8 mouse cellular contexts compared by ENCODE assay signal in the genomic region with DNA sequence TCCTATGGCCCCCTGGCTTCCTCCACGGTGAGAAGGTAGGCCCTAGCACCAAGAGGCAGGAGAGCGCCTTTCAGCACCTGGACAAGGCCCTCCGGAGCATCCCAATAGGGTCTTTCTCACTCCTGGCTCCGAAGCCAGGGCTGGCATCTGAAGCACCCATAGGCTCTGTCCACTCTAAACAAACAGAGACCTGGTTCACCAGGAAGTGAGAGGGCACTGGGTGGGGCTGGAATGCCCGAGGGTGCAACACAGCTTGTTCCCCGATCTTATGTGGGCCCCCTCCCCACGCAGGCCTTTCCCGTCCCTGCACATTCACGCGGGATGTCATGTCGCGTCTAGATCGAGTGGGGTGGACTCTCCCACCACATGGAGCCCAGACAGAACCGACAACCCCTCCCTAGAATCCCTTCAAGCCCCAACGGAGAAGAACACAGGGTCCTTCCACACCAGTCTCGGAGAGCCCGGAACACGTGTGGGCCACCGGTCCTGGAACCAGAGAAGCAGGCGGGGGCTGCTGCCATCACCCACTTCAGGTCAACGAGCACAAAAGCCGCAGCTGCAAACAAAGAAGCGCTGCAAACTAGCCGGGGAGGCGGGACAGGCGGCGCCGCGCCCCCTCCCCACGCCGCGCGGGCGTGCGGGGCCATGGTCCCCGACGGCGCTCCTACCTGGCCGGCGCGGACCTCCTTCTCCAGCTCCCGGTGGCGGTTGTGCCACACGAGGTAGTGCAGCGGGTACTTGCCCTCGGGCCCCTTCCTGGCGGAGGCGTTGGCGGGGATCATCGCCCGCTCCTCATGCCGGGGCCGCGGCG. TPM values are rescaled to one million over a fixed set of nuclear protein-coding genes. Genes with fewer than 3 reads are reported as not detected.
DNase-seq lines count a peak whose midpoint lies in the region; ATAC-seq and TF ChIP-seq lines count a peak whose summit lies in the region.

No protein-coding gene starts in this region.

- ATAC-seq in heart, embryonic 12.5 days (ENCODE audit: insufficient number of reproducible peaks, low FRiP score) = no peak
- no peak for ATAC-seq in neural tube, embryonic 13.5 days (ENCODE audit: low read depth)

- no peak for DNase-seq in heart, postnatal 14 days
- DNase-seq in MEL (ENCODE audit: low read depth, low spot score) = peak; percentile 57
- peak; percentile 46 to 53 for DNase-seq in kidney, postnatal 4 days
- DNase-seq in urinary bladder, adult 2 months (ENCODE audit: low spot score) = no peak
- no peak for DNase-seq in right cerebral cortex, postnatal 36 days (ENCODE audit: low spot score in 2 of 2)

- peak overlapping the region; percentile 89 for H3K4me3 ChIP-seq in heart, embryonic 12.5 days
- H3K4me3 ChIP-seq in MEL (ENCODE audit: control insufficient read depth in 1 of 2, insufficient read depth in 1 of 2, low read depth in 2 of 2, low read length in 2 of 2) = peak overlapping the region; percentile 79 to 91
- H3K4me3 ChIP-seq in embryonic fibroblast, embryonic 13.5 days (ENCODE audit: insufficient read depth, low read length) = peak overlapping the region; percentile 58
- peak overlapping the region; percentile 89 for H3K4me3 ChIP-seq in neural tube, embryonic 13.5 days

- H3K27ac ChIP-seq in heart, embryonic 12.5 days (ENCODE audit: poor library complexity, severe bottlenecking) = no peak overlapping the region
- no peak overlapping the region for H3K27ac ChIP-seq in MEL (ENCODE audit: control insufficient read depth, low read depth, low read length)
- H3K27ac ChIP-seq in embryonic fibroblast, embryonic 13.5 days (ENCODE audit: insufficient read depth, low read length) = no peak overlapping the region
- peak overlapping the region; percentile 95 for H3K27ac ChIP-seq in neural tube, embryonic 13.5 days (replicated peaks)

- H3K27me3 ChIP-seq in heart, embryonic 12.5 days (replicated peaks) = 0 out of 2 replicates have a peak, but pooled peaks cover 5% of the 10 kb centered on the region
- H3K27me3 ChIP-seq in MEL (ENCODE audit: control insufficient read depth in 1 of 2, insufficient read depth in 2 of 2, low read length in 2 of 2) = no peaks in the 10 kb centered on the region
- H3K27me3 ChIP-seq in neural tube, embryonic 13.5 days = no peaks in the 10 kb centered on the region

- peaks cover 46% of the 10 kb centered on the region for H3K4me1 ChIP-seq in heart, embryonic 12.5 days (replicated peaks)
- H3K4me1 ChIP-seq in MEL (ENCODE audit: control insufficient read depth in 1 of 2, insufficient read depth in 2 of 2, low read length in 2 of 2) = peaks cover 2 to 32% of the 10 kb centered on the region in 2 experiments; a peak in 3 of 4 replicates
- peaks cover 8% of the 10 kb centered on the region; the same call in 1 of the 2 replicates for H3K4me1 ChIP-seq in embryonic fibroblast, embryonic 13.5 days (ENCODE audit: control insufficient read depth, insufficient read depth, low read length)
- peaks cover 79% of the 10 kb centered on the region for H3K4me1 ChIP-seq in neural tube, embryonic 13.5 days (replicated peaks)

- H3K79me2 ChIP-seq in MEL (ENCODE audit: control insufficient read depth, insufficient read depth, low read length, poor library complexity) = peaks cover 54% of the 10 kb centered on the region

- TF ChIP-seq POLR2A in MEL (IDR thresholded peaks at IDR 0.05; ENCODE audit: control insufficient read depth in 1 of 2, insufficient read depth in 1 of 2, low read depth in 1 of 2, low read length in 2 of 2, poor library complexity in 1 of 2) = 0 out of 4 replicates have a peak, but pooled peaks of 1 of the 2 experiments have one; percentile 9
- no peak for TF ChIP-seq POLR2A in embryonic fibroblast, embryonic 13.5 days (IDR thresholded peaks at IDR 0.05; ENCODE audit: low read depth, low read length)

- TF ChIP-seq EP300 in MEL (IDR thresholded peaks at IDR 0.05; ENCODE audit: low read depth in 1 of 2, low read length in 2 of 2) = no peak

- no peak for TF ChIP-seq RAD21 in MEL (IDR thresholded peaks at IDR 0.05; ENCODE audit: low read depth, low read length)

- 3% methylated on average over 55 of the region's 55 CpGs for WGBS in heart, embryonic 12.5 days
- WGBS in neural tube, embryonic 13.5 days = 2% methylated on average over 53 of the region's 55 CpGs

- peak overlapping the region; percentile 96 for H3K4me2 ChIP-seq in heart, embryonic 12.5 days
- H3K4me2 ChIP-seq in neural tube, embryonic 13.5 days = peak overlapping the region; percentile 84

- H3K9me3 ChIP-seq in heart, embryonic 12.5 days (replicated peaks) = no peaks in the 10 kb centered on the region
- no peaks in the 10 kb centered on the region for H3K9me3 ChIP-seq in MEL (replicated peaks; ENCODE audit: insufficient read depth, low read length)
- H3K9me3 ChIP-seq in neural tube, embryonic 13.5 days = no peaks in the 10 kb centered on the region

- intact Hi-C loops in heart, postnatal 14 days (cut with DNase I) = no loop called here

- peak in 1 of 3 experiments; percentile 3; a peak in 1 of 6 replicates for TF ChIP-seq CTCF in MEL (IDR thresholded peaks at IDR 0.05 in 2 of 3, conservative IDR thresholded peaks at IDR 0.05 in 1 of 3; ENCODE audit: control insufficient read depth in 1 of 3, insufficient read depth in 1 of 3, low read depth in 2 of 3, low read length in 3 of 3, poor library complexity in 1 of 3, severe bottlenecking in 1 of 3)
- TF ChIP-seq CTCF in embryonic fibroblast, embryonic 13.5 days (IDR thresholded peaks at IDR 0.05; ENCODE audit: borderline replicate concordance, insufficient read depth, low read length) = no peak

- H3K36me3 ChIP-seq in heart, embryonic 12.5 days = no peaks in the 10 kb centered on the region
- peaks cover 0 to 28% of the 10 kb centered on the region in 2 experiments; a peak in 2 of 4 replicates for H3K36me3 ChIP-seq in MEL (ENCODE audit: control insufficient read depth in 1 of 2, insufficient read depth in 2 of 2, low read length in 2 of 2)
- H3K36me3 ChIP-seq in neural tube, embryonic 13.5 days = no peaks in the 10 kb centered on the region

- H3K9ac ChIP-seq in heart, embryonic 12.5 days = peak overlapping the region; percentile 89
- peak overlapping the region; percentile 87 for H3K9ac ChIP-seq in MEL (ENCODE audit: control insufficient read depth, low read depth, low read length, poor library complexity, severe bottlenecking)
- H3K9ac ChIP-seq in neural tube, embryonic 13.5 days = peak overlapping the region; percentile 98

RNA-seq across cellular contexts. Expression of a gene that starts 0.5 kb away (rescaled TPM):
- polyA plus RNA-seq in heart, embryonic 12.5 days (2016; fragmentation: Nextera tagmentation; extraction: Ambion mirVana) = 3.7 and 4.8 TPM in 2 replicates
- 10 to 100 TPM; 10.6 to 10.9 TPM for total RNA-seq in heart, postnatal 14 days (2021)
- 20.9 and 22.6 TPM in 2 replicates for total RNA-seq in MEL (2012; rRNA removed)
- polyA plus RNA-seq in MEL (2012; ENCODE audit: insufficient read depth in 1 of 2, insufficient read length in 2 of 2, low read depth in 1 of 2, low replicate concordance in 2 of 2, missing spikeins in 1 of 2) = 10 to 100 TPM in 1 of 2 experiments, not detected in 1; 54.0 TPM
- polyA plus RNA-seq in embryonic fibroblast, embryonic 13.5 days (2011; ENCODE audit: insufficient read length, low read depth, missing spikeins) = 12.3 and 15.6 TPM in 2 replicates
- 33.7 and 37.9 TPM in 2 replicates for polyA plus RNA-seq in neural tube, embryonic 13.5 days (2015; fragmentation: Nextera tagmentation; extraction: Ambion mirVana)
- polyA plus RNA-seq in urinary bladder, adult 2 months (2012; rRNA removed) = 21.8 and 22.3 TPM in 2 replicates

RNA-seq across cellular contexts. Expression of a gene that starts 4.4 kb away (rescaled TPM):
- polyA plus RNA-seq in heart, embryonic 12.5 days (2016; fragmentation: Nextera tagmentation; extraction: Ambion mirVana) = 9.3 and 10.2 TPM in 2 replicates
- 10 to 100 TPM; 49.1 to 50.0 TPM for total RNA-seq in heart, postnatal 14 days (2021)
- 32.0 and 33.1 TPM in 2 replicates for total RNA-seq in MEL (2012; rRNA removed)
- 10 to 100 TPM in 1 of 2 experiments, not detected in 1; 81.4 TPM for polyA plus RNA-seq in MEL (2012; ENCODE audit: insufficient read depth in 1 of 2, insufficient read length in 2 of 2, low read depth in 1 of 2, low replicate concordance in 2 of 2, missing spikeins in 1 of 2)
- 37.9 and 41.2 TPM in 2 replicates for polyA plus RNA-seq in embryonic fibroblast, embryonic 13.5 days (2011; ENCODE audit: insufficient read length, low read depth, missing spikeins)
- 11.5 and 14.1 TPM in 2 replicates for polyA plus RNA-seq in neural tube, embryonic 13.5 days (2015; fragmentation: Nextera tagmentation; extraction: Ambion mirVana)
- polyA plus RNA-seq in urinary bladder, adult 2 months (2012; rRNA removed) = 24.7 and 37.0 TPM in 2 replicates

RNA-seq across cellular contexts. Expression of a gene that starts 25.9 kb away (rescaled TPM):
- polyA plus RNA-seq in heart, embryonic 12.5 days (2016; fragmentation: Nextera tagmentation; extraction: Ambion mirVana) = 0.72 and 1.4 TPM in 2 replicates
- 1 to 10 TPM; 2.0 to 2.7 TPM for total RNA-seq in heart, postnatal 14 days (2021)
- 1.7 and 1.8 TPM in 2 replicates for total RNA-seq in MEL (2012; rRNA removed)
- 1 to 10 TPM in 1 of 2 experiments, not detected in 1; 1.9 TPM for polyA plus RNA-seq in MEL (2012; ENCODE audit: insufficient read depth in 1 of 2, insufficient read length in 2 of 2, low read depth in 1 of 2, low replicate concordance in 2 of 2, missing spikeins in 1 of 2)
- polyA plus RNA-seq in embryonic fibroblast, embryonic 13.5 days (2011; ENCODE audit: insufficient read length, low read depth, missing spikeins) = 0.37 and 1.0 TPM in 2 replicates
- polyA plus RNA-seq in neural tube, embryonic 13.5 days (2015; fragmentation: Nextera tagmentation; extraction: Ambion mirVana) = 2.6 and 2.9 TPM in 2 replicates
- polyA plus RNA-seq in urinary bladder, adult 2 months (2012; rRNA removed) = 0.71 and 1.1 TPM in 2 replicates

RNA-seq across cellular contexts. Expression of a gene that starts 26.8 kb away (rescaled TPM):
- 30.1 and 32.0 TPM in 2 replicates for polyA plus RNA-seq in heart, embryonic 12.5 days (2016; fragmentation: Nextera tagmentation; extraction: Ambion mirVana)
- 100 to 1,000 TPM; 188 to 189 TPM for total RNA-seq in heart, postnatal 14 days (2021)
- total RNA-seq in MEL (2012; rRNA removed) = 0.04 TPM in 1 of 2 replicates, not detected in the other
- under 1 TPM in 1 of 2 experiments, not detected in 1; 0.18 TPM for polyA plus RNA-seq in MEL (2012; ENCODE audit: insufficient read depth in 1 of 2, insufficient read length in 2 of 2, low read depth in 1 of 2, low replicate concordance in 2 of 2, missing spikeins in 1 of 2)
- 2.1 and 4.7 TPM in 2 replicates for polyA plus RNA-seq in embryonic fibroblast, embryonic 13.5 days (2011; ENCODE audit: insufficient read length, low read depth, missing spikeins)
- 0.22 and 0.31 TPM in 2 replicates for polyA plus RNA-seq in neural tube, embryonic 13.5 days (2015; fragmentation: Nextera tagmentation; extraction: Ambion mirVana)
- 16.2 and 19.9 TPM in 2 replicates for polyA plus RNA-seq in urinary bladder, adult 2 months (2012; rRNA removed)

RNA-seq across cellular contexts. Expression of a gene that starts 26.8 kb away (rescaled TPM):
- 29.4 and 30.2 TPM in 2 replicates for polyA plus RNA-seq in heart, embryonic 12.5 days (2016; fragmentation: Nextera tagmentation; extraction: Ambion mirVana)
- total RNA-seq in heart, postnatal 14 days (2021) = 10 to 100 TPM in 1 of 2 experiments, 1 to 10 TPM in 1; 9.1 to 10.3 TPM
- 6.0 and 6.6 TPM in 2 replicates for total RNA-seq in MEL (2012; rRNA removed)
- 10 to 100 TPM in 1 of 2 experiments, not detected in 1; 12.3 TPM for polyA plus RNA-seq in MEL (2012; ENCODE audit: insufficient read depth in 1 of 2, insufficient read length in 2 of 2, low read depth in 1 of 2, low replicate concordance in 2 of 2, missing spikeins in 1 of 2)
- polyA plus RNA-seq in embryonic fibroblast, embryonic 13.5 days (2011; ENCODE audit: insufficient read length, low read depth, missing spikeins) = 21.2 and 26.4 TPM in 2 replicates
- 18.0 and 18.3 TPM in 2 replicates for polyA plus RNA-seq in neural tube, embryonic 13.5 days (2015; fragmentation: Nextera tagmentation; extraction: Ambion mirVana)
- 20.9 and 21.0 TPM in 2 replicates for polyA plus RNA-seq in urinary bladder, adult 2 months (2012; rRNA removed)

Comparison
In these comparisons a context has a peak if more than half of its experiments do, and no peak if none do; other contexts are left out.
1. DNase-seq: peak in MEL (single experiment) and kidney, postnatal 4 days (2 of 2); none in heart, postnatal 14 days (0 of 2), urinary bladder, adult 2 months (single experiment) and right cerebral cortex, postnatal 36 days (0 of 2).
2. Peak in every context shown above with its lines, with median percentiles within 50 percentile points of each other: H3K4me3 ChIP-seq and H3K9ac ChIP-seq.